Mouse (Mus musculus) ZHBTc4 (cell line): Measurements from ENCODE around the gene Hba-x.
"Not testable (repeated sequence)": the region's sequence is repeated elsewhere in the genome, so short reads cannot be mapped to it uniquely, and the experiment has no call there.

ENCODE experiments used
- DNase-seq: peaks from one replicate; pipeline ENCODE4 v3.0.0-alpha.2; 2011; ENCODE audit warnings: low read depth, low spot score

The Hba-x gene

GRCm38 (mm10) chr11:32248350-32248749, 27.9 kb upstream of the Hba-x start:
- DNase-seq, result no peak

GRCm38 (mm10) chr11:32250880-32251763, 25.1 kb upstream of the Hba-x start:
- DNase-seq, result no peak

- no peak for DNase-seq
Measured at GRCm38 (mm10) chr11:32253121-32253520, 23.1 kb upstream of the Hba-x start.

GRCm38 (mm10) chr11:32256146-32256545, 20.1 kb upstream of the Hba-x start:
- DNase-seq, result no peak

GRCm38 (mm10) chr11:32256566-32256965, 19.6 kb upstream of the Hba-x start:
- DNase-seq, result no peak

GRCm38 (mm10) chr11:32262674-32263415, 13.4 kb upstream of the Hba-x start:
- DNase-seq, result no peak

GRCm38 (mm10) chr11:32265117-32265738, 11.0 kb upstream of the Hba-x start:
- no peak for DNase-seq

- no peak for DNase-seq
Measured at GRCm38 (mm10) chr11:32266194-32266593, 10.0 kb upstream of the Hba-x start.

GRCm38 (mm10) chr11:32266776-32267175, 9.4 kb upstream of the Hba-x start:
- no peak for DNase-seq

- peak; percentile 97 for DNase-seq
Measured at GRCm38 (mm10) chr11:32267188-32267884, 8.9 kb upstream of the Hba-x start, which contains the start of gene Nprl3. Gene Nprl3 (minus strand): TSS chr11:32267707.

GRCm38 (mm10) chr11:32267964-32268363, 8.2 kb upstream of the Hba-x start:
- peak; percentile 40 for DNase-seq

- no peak for DNase-seq
Measured at GRCm38 (mm10) chr11:32268952-32269351, 7.2 kb upstream of the Hba-x start.

- no peak for DNase-seq
Measured at GRCm38 (mm10) chr11:32271178-32271577, 5.0 kb upstream of the Hba-x start.

- peak; percentile 18 for DNase-seq
Measured at GRCm38 (mm10) chr11:32277736-32278457, 1.7 kb downstream of the Hba-x start.

GRCm38 (mm10) chr11:32278458-32278957, 2.3 kb downstream of the Hba-x start:
- DNase-seq, result no peak

GRCm38 (mm10) chr11:32280646-32281045, 4.4 kb downstream of the Hba-x start:
- DNase-seq, result no peak

- DNase-seq, result no peak
Measured at GRCm38 (mm10) chr11:32281416-32282144, 5.4 kb downstream of the Hba-x start.

- not testable (repeated sequence) for DNase-seq
Measured at GRCm38 (mm10) chr11:32283091-32283777, 7.0 kb downstream of the Hba-x start, which contains the start of gene Hba-a1. Gene Hba-a1 (plus strand): TSS chr11:32283511.

- DNase-seq, result not testable (repeated sequence)
Measured at GRCm38 (mm10) chr11:32284582-32284981, 8.4 kb downstream of the Hba-x start.
